Mouse (Mus musculus): ENCODE measurements around the gene Sar1a.

- TF ChIP-seq CTCF (IDR thresholded peaks at IDR 0.05; ENCODE audit: low read depth) = no peak
- no peak for TF ChIP-seq EP300 (IDR thresholded peaks at IDR 0.05; ENCODE audit: low read depth)
Observed at GRCm38 (mm10) chr10:61654691-61655090, 25.4 kb upstream of the Sar1a start.

Measured in liver, postnatal 0 days (tissue).